Mouse (Mus musculus) layer of hippocampus, postnatal 10 days (tissue): ENCODE measurements at regions not wholly inside any gene's neighbourhood (a gene's known extent, or its start where the extent isn't known, plus 50 kb on each side); places are given as distances from the start of the nearest gene placed in this dataset.
A peak's percentile ranks its signal among the peaks of the same experiment; 100 is the strongest.
"Not testable (repeated sequence)": the region's sequence is repeated elsewhere in the genome, so short reads cannot be mapped to it uniquely, and the experiment has no call there.

ENCODE experiments used
- DNase-seq, 2 experiments: peaks; one replicate each; pipeline ENCODE4 v3.0.0; 2021; ENCODE audit warnings: low spot score in 2 of 2

DNA sequence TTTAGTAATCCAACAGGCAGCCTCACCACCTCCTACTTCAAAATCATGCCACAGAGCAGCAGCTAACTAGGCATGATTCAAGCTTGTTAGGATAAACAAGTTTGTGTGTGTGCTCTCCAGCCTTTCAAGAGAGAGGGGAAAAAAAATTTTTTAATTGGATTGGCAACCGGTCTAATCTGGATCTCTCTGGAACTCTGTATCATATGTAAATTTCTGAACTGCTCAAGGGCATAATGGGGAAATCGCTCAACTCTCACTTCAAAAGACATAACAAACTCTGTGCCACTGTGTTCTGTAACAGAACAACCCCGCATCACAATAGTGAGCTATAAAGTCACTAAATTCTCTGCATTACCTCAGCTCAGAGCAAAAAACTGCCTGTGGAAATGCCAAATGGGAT, 147.9 kb upstream of the Krtap11-1 start:
- no peak for DNase-seq

DNA sequence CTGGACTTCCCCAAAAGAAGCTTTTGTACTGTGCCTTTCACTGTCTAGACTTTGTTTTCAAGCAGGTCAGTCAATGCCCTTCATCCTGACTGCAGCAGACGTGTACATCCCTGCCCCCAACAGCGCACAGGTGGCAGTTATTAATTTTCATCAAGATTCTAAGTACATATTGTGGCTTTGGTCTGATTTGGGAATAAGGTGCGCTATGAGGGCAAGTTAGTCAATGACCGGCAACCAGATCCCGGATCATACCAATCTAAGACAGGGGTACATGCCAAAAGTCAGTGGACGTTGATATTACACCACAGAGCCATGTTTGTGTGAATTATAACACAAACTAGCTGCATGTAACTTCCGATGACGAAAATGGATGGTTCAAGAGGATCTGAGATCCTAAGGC, 144.7 kb upstream of the Krtap11-1 start:
- DNase-seq = not testable (repeated sequence)

DNA sequence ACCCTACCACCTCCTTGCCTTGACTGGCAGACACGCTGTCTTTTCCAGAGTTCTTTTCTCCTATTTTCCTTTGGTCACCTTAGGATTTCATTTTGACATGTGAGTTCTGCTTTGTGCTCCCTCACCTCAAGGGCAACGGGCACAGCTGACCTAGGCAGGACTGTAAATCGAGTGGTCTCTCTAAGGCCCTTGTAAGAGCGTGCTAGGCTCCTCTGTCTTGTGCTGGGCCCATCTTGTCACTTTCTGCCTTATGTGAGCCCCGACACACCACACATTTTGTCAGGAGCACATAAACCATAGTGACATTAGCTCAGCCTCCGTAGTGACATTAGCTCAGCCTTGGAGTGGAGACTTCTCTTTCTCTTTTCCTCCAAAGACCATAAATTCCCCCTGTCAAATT, 133.3 kb upstream of the Krtap11-1 start:
- no peak for DNase-seq

DNA sequence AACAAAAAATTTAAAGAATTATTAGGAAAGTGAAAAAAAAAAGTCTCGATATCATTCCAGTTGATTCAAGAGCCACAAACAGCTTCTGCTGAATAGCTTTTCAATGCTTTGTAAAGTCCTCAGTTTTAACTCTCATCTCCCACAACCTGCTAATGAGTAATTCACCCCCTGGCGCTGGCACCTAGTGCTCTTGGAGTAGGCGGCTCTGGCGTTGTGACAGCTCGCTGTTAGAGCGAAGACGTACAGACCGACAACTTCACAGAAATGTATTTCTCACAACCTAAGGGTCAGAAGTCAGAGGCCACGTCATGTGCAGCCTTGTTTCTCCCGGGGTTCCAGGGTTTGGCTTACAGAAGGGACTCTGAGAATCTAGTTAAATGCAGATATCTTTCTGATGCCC, 132.2 kb upstream of the Krtap11-1 start:
- DNase-seq = peak in 1 of 2 experiments; percentile 26

DNA sequence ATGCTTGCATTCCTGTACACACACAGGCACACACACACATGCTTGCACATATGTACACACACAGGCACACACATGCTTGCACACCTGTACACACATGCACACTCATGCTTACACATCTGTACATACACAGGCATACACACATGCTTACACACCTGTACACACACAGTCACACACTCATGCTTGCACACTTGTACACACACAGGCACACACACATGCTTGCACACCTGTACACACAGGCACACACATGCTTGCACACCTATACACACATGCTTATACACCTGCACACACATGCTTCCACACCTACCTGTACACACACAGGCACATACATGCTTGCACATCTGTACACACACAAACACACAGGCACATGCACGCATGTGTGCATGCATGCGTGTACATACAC, 131.4 kb upstream of the Krtap11-1 start:
- no peak for DNase-seq

DNA sequence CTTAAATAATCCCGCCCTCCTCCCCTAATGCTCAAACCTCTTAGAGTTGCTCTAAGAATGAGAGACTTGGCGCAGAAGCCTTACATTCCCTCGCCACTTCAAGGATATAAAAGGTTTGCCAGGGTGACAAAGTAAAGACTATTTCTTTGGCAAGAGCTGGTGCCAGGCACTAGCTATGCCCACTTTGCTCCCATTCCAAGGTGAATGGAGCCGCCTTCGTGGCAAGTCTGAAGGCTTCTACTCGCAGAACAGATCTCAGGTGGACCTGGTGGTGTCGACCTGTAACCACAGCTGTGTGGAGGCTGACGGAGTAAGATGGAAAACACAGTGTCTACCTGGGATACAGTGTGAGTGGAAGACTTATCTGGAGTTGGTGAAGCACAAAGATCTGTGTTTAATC, 130.8 kb upstream of the Krtap11-1 start:
- no peak for DNase-seq

DNA sequence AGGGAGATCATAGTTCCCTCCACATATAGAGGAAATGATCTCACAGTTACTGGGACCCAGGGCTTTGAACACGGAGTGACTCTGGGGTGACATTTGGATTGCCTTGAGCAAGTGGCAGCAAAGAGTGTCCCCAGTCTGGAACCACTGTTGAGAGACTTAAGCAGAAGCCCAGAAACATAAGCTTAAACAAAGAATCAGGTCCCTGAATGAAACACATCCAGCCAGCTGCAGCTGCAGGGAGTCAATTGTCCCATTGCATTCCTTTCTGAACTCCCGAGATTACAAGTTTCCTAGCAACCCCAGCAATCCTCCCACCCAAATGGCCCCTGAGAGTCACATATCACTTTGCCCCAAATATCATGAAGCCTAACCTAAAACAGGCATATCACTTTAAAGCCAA, 128.7 kb upstream of the Krtap11-1 start:
- DNase-seq = no peak

DNA sequence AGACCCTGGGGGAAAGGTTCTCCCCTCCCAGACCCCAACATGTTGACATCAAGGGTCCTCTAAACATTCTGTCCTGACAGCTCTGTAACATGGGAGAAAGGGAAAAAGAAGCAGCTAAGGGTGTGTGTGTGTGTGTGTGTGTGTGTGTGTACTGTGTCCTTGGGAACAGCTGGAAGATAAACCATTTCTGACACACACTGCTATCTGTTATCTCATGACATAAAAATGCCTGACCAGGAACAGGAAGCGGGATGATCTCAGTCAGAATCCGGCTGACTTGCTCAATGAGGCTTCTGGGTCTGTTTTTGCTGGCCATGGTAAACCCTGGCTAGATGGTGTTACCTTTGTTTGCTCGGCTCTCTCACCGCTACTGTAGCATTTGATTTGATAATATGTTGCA, 124.8 kb upstream of the Krtap11-1 start:
- no peak for DNase-seq

DNA sequence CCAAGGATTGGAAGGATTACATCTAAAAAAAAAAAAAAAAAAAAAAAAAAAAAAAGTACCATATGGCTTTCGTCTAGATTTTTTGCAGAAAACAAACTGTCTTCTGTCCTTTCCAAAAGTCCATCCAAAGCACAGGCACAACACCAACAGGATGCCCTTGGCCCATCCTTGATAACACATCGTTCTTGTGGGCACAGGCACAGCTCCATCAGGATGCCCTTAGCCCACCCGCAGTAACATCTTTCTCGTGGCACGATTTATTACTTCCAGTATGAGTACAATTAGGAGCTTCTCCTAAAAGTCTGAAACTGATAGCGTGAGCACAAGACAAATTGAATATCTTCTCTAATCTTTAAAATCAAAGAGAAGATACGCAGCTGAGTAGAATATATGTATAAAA, 124.4 kb upstream of the Krtap11-1 start:
- DNase-seq = no peak

DNA sequence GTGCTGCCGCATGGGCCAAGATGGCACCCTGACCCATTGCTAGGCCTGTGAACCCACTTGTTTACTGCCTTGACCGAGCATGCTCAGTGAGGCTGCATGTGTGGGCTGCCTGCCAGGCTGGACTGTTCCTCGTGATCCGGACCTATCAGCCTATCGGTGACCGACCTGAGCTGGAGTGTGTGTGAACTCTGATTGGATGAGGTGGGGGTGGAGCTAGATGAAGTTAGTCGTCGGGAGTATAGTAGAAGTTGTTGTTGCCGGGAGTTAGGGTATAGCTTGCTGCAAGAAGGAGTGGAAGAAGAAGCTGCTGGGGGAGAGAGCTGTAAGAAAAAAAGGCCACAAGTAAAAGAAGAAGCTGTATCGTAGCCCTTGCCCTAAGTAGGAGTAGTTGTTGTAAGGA, 122.3 kb upstream of the Krtap11-1 start:
- no peak for DNase-seq

DNA sequence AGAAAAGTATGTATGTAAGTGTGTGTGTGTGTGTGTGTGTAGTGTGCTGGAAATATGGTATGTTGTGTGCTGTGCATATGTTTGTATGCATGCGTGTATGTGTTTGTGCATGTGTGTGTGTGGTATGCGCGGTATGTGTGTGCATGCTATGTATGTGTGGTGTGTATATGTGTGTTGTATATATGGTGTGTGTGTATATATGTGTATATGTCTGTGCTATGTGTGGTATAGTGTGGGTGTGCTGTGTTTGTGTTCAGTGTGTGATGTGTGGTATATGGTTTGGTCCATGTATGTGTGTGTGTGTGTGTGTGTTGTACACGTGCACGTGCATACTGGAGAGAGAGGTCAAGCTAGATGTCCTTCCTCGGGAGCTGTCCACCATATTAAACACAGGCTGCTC, 108.5 kb upstream of the Krtap11-1 start:
- DNase-seq = no peak

DNA sequence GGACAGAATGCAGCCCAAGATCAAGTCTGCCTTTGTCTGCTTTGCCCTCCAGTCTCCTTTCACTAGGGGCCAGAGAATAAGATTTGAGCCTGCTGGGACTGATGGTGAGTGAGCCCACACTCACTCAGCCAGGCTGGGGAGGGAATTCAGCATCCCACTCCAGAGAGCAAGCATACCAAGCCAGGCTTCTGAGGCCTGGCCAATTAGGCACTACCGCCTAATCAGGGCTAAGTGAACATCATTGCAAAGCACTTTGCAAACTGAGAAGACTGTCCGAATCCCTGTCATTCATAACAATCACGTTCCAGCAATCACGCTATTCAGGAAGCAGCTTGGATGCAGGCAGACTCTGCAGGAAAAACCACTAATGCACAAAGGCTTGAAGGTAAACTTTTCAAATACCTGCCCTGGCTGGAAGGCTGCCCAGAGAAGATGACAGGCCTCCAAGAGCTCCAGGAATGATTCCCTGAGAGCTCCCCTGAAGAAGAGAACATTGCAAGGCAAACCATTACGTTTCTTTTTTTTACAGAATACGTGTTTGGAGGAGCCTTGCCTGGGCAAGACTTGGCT, 107.5 kb upstream of the Krtap11-1 start:
- DNase-seq = no peak

DNA sequence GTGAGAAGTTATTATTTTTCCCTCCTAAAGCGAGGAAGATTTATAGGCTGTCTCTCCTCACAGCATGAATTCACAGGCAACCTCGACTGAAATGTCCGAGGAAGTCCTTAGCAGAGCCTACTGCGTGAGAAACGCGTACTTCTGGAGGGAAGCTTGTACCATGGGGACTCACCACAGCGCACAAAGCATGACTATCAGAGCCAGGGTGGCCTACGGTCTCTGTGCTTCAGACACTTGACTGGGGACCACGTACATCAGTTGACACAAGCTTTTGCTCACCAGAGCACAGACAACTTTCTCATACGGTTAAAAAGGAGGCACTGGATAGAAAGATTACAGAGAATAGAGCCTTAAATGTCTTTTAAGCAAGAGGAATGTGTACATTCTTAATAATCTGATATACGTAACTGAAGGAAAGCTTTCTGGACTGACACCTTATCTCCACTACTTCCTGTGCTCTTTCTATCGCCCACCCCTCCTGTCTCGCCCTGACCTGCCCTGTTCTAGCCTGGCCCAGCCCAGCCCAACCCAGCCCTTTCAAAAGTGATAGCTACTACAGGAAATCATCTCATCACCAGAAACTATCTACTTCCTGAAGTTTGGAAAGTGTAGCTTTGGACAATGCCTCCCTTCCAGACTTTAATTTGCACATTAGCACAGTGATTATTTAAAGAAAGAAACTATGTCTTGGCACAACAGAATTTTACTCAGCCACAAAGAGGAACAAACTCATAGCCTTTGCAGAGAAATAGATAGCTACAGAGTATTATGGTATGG, 104.2 kb upstream of the Krtap11-1 start:
- DNase-seq = no peak

DNA sequence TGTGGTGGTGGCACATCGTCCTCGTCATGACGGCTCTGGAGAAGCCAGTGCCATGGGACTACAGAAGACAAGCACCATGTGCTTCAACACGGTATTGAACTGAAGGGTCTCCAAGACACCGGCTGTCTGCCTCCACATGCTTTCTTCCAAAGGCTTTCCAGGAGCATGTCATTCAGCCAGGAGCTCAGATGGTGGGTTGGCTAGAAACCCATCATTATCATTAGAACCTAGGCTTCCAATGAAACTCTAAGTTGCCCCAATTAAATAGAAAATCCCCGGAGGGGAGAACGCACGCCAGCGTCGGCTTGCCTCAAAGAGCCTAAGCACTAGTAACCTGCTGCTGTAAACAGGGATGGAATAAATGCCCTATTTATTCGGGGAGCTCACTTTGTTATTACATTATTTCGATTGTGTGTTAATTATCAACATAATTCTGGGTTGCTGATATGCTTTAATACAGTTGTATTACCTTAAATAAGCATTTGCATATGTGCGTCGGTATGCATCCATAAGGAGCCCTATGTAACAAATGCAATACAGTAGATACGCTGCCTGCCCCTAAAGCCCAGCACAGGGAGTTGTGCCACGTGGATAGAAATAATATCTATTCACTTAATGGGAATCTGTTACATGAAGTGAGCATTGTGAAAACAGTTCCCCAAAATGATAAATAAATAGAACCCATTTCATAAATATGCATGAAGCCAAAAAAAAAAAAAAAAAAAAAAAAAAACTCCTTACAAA, 103.3 kb upstream of the Krtap11-1 start:
- DNase-seq = peak; percentile 28 to 29

DNA sequence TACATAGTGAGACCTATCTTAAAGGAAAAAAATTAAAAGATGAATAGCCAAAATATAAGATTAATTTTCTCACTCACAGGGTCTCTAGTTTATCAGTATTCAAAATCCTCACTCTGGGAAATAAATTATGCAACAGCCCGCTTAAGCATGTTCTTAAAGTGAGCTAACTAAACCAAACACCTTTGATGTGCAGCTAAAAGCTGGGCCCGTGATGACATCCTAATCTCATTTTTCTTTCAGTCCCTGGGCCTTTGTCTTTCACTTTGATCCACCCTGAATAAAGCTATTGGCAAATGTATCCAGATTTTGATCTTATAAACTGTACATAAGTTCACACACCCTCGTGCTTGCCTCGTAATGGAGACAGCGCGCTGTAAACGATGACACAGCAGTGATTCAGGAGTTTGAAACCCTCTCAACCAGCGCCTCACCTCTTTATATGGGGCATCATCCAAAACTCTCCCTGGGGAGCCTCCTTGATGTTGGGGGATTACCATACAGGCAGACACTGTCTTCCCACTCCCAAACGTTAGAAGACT, 100.3 kb upstream of the Krtap11-1 start:
- DNase-seq = no peak

DNA sequence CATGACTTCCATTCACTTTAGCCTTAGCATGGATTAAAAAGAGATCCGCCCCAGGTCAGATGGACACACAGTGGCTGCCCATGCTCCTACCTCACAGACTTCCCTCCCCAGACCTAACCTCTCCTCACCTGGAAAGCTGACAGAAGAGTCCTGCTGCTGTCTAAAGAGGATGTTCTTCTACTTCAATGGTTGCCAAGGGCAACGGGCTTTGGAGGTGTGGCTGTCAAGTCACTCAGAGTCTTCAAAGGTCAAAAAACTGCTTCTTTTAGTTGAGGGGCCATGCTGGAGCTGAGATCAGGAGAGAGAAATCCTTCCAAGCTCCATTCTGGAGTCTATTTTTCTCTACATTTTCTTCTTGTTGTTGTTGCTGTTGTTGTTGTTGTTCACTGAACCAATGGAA, 89.1 kb upstream of the Krtap11-1 start:
- no peak for DNase-seq

DNA sequence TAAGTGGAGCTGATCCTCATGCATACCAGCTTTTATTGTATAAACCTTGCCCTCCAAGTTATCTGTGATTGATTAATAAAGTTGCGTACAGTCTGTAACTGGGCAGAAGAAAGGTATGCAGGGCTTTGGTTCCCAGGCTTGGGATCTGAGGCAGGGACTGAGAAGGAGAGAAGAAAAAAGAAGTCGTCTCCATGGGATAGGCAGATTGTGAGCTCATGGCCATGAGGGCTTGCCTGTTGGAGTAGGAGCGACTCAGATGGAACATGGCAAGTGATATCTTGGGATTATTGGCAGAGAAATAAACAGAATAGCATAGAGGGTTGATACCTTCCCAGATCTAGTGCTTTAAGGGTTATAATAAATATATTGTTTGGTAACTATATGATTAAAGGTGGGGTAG, 85.1 kb upstream of the Krtap11-1 start:
- DNase-seq = no peak

DNA sequence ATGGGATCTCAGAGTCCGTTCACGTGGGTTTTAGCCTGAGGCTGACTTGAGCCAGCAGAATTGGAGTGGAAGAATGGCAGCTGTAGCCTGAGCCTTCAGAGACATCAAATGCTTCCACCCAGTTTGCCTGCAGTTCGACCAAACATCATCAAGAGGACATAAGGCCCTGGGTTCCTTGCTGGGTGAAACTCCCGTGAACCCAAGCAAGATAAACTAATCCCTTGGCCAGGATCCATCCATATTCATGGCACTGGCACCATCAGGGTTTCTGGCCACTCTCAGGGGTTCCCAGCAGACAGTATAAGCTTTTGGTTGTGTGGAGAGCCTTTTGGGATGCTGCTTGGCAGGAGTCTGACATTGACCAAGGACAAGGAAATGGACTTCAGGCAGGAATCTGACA, 77.7 kb upstream of the Krtap11-1 start:
- no peak for DNase-seq

DNA sequence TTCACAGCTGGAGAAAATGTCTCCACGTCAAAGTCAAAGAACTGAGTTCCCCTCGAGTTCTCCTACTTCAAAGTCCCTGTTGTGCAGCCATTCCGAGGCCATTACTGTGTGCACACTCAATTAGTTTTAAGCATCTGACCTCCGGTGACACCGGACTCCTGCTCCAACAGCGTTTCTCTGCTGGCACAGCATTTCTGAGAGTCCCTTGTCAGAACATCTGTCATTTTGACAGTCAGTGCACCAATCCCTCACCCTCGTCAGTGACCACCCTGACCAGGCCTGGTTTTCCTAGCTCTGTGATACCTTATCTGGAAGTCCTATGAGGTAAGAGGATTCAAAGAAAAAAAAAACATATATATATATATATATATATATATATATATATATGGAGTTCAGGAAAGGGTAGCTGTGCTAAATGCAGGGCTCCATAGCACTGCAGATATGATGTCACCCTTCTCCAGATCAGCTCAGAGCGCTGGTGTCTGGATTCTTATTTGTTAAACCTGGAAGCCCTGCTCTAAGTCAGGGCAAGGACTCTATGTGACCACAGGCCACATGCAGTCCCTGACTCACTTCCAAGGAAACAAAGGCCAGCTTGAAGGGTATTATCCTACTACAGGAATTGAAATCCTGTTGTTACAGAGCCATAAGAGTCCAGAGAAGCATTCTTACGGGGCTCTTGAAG, 63.1 kb upstream of the Krtap11-1 start:
- DNase-seq = no peak

DNA sequence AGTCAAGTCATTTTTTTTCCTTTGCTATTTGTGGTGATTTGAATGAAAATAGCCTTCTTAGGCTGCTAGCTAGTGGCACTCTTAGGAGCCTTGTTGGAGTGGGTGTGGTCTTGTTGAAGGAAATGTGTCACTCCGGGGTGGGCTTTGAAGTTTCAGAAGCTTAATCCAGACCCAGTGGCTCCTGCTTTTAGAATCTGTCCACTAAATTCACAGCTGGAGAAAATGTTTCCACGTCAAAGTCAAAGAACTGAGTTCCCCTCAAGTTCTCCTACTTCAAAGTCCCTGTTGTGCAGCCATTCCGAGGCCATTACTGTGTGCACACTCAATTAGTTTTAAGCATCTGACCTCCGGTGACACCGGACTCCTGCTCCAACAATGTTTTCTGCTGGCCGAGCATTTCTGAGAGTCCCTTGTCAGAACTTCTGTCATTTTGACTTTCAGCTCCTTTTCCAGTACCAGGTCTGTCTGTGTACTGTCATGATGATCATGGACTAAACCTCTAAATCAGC, 61.2 kb upstream of the Krtap11-1 start:
- no peak for DNase-seq

DNA sequence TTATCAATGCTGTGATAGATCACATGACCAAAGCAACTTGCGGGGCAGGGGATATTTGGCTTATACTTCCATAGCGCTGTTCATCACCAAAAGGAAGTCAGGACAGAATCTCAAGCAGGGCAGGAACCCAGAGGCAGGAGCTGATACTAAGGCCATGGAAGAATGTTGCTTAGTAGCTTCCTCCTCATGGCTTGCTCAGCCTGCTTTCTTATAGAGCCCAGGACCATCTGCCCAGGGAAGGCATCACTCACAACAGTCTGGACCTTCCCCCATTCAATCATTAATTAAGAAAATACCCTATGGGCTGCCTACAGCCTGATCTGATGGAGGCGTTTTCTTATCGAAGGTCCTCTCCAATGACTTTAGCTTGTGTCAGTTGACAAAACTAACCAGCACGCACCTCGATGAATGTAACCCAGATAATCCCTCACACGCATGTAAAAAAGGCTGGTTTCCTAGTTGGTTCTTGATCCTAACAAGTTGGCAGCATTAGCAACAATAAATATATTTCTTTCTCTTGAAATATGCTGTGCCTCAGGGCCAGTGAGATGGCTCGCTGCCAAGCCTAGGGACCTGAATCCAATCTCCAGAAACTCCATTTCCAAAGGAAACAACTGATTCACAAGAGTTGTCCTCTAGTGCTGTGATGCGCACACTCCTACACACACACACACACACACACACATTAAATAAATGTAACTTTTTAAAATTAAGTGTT, 60.6 kb upstream of the Krtap11-1 start:
- no peak for DNase-seq
